Mouse (Mus musculus) kidney, postnatal 14 days (tissue): ENCODE measurements around the gene Tmem160.
A peak's percentile ranks its signal among the peaks of the same experiment; 100 is the strongest.

ENCODE experiments used
- DNase-seq: peaks from one replicate; pipeline ENCODE4 v3.0.0; 2022; ENCODE audit warnings: mixed read lengths

The Tmem160 gene

DNA sequence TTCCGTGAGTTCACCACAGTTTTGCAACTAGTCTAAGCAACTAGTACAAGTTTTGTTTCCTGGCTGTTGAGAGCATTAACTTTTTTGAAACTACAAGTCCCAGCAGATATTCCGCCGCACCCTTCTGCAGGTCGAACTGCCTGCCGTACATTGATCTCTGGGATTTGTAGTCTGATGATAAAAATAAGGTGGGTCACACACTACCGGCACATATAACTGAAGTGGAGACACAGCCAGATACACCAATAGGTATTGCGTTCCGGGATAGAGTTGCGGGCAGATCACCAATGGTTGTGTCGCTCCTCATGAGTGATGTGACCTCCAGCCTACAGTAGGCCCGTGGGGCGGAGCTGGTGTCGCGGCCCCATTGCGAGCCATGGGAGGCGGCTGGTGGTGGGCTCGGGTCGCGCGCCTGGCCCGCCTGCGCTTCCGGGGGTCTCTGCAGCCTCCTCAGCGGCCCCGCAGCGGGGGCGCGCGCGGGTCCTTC lies at the start of gene Tmem160:
Tmem160 (plus strand) TSS at position 193 of the 487 bp plus-strand sequence.
- DNase-seq = peak; percentile 94

DNA sequence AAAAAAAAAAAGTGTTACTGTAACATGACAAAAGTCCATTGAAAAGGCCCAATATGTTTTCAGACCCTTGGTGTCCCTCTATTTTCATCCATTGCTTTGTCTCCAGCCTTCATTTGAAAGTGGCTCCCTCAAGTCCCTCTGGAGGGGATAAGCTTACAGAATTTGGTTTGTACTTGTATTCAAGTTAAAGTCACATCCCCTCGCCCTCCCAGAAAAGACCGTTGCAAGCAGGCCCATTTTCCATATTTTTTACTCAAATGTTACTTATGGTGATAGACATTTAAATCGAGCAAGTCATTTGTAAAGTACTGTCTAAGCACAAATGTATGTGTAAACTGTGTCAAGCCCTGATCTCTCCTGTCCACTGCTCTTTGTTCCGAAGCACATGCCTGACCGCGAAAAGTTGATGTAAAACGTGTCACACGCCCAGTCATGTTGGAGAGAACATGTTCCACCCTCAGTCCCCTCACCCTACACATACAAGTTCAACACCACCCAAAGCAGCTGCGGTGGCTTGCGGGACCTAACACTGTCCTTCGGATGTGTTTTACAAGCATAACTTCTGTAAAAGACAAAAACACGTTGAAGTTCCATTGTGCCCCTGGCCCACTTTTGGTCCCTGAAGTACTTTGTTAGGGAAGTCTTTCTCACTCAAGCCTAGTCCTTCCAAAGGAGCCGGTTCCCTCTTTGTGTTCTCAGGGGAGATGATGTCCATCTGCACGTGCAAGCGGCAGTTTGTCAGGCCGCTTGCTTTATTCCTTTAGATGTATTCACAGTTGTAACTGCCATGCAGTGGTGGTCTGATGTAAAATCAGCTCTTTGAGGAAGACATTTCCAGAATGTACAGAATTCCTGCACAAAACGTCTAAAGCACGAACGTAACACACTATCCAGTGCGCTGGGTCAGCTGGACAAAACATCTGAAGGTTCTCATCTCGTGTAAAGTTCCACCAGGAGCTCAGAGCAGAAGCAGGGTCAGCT lies 49.3 kb upstream of the Tmem160 start:
- DNase-seq = no peak

GRCm38 (mm10) chr7:16404315-16405072 lies 48.1 kb upstream of the Tmem160 start:
- DNase-seq = no peak

GRCm38 (mm10) chr7:16405073-16405455 lies 47.5 kb upstream of the Tmem160 start:
- DNase-seq = peak; percentile 66

GRCm38 (mm10) chr7:16405516-16406351 lies 46.8 kb upstream of the Tmem160 start:
- peak; percentile 80 for DNase-seq

- no peak for DNase-seq
These were observed 45.6 kb upstream of the Tmem160 start for GRCm38 (mm10) chr7:16406978-16407377.

GRCm38 (mm10) chr7:16411100-16411499 lies 41.5 kb upstream of the Tmem160 start:
- no peak for DNase-seq

GRCm38 (mm10) chr7:16412220-16412896 lies 40.2 kb upstream of the Tmem160 start:
- no peak for DNase-seq

GRCm38 (mm10) chr7:16412930-16413329 lies 39.6 kb upstream of the Tmem160 start:
- no peak for DNase-seq

DNA sequence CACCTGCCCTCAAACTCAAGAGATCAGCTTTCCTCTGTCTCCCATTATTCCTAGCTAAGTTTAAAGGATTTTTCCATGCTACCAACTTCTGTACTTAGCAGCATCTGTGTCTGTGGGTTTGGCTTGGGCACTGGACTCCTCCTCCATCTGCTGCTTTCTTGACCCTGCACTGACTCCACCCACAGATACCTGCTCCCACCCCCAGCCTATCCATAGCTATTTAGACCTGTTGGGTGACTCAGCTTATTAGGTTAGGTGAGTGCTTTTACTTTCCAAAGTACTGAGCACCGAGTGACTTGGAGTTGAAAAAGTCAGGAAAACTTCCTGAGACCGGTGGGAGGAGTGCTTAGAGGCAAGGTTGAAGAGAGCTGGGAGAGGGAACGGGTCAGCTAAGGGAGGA lies 37.2 kb upstream of the Tmem160 start:
- peak; percentile 49 for DNase-seq

DNA sequence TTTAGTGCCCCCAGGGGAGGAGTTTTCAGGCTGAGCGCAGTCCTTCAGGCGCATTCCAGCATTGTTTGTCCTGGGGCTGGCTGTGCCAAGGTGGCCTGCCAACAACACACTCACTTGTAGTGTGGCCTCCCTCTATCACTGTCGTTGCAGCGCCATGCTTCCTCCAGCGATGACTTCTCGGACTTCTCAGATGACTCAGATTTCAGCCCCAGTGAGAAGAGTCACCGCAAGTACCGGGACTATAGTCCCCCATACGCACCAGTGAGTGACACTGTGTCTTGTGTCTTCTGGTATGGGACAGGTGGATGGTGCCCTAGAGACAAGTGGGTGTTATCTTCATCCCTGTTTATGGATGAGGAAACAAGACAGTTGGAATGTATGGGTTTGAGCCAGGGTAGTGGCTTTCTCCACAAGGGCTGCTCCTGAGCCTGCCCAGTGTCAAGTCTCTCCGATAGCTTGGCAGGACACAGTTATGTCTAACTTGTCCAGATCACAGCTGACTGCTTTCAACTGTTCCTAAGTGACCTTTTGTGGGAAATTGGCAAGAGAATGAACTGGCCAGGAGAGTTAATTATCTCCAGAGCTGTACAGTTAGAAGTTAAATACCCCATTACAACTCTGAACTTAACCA lies 35.3 kb upstream of the Tmem160 start:
- peak; percentile 80 for DNase-seq

DNA sequence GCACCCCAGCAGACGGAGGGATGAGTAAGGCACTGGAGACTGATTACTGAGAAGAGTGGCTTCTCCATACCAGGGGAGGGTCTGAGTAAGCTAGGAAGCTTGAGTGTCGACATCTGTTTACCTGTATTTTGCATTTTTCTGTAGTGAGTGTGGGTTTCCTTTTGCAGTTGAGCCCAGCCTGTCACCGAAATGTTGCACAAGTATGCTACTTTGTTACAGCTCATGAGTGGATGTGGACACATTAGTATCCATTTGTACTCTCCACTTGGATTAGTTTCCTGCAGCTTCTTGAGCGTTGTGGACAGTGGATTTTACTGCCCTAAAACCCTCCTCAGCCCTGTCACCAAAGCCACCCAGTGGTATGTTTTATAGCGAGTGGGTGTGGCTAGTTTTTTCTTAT lies 33.9 kb upstream of the Tmem160 start:
- no peak for DNase-seq

DNA sequence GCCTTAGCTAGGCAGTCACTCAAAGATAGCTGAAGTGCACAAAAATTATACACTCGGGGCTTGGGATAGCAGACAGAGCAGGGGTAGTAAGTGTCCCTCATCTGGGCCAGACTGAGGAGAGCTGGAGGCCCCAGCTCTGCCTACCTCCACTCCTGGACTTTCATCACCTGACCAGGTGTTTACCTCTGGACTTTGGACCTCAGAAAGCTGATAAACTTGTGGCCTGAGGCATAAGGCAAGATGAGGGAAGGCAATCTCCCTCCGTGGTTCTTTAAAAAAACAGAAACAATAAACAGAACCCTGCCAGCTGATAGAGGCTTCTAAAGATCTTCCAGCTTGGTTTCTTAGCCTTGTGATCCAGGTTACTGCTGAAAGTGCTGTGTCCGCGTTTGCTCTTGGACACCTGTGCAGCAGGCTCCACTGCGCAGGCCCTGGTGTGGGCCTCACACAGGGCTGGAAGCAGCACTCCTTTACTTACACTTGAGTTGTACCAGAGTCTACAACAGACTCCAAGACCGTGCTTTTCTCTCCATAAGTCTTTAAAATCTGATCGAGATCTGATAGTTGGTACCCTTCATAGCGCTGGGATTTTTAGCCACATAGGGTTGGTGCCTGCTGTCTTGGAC lies 32.0 kb upstream of the Tmem160 start:
- DNase-seq = no peak

DNA sequence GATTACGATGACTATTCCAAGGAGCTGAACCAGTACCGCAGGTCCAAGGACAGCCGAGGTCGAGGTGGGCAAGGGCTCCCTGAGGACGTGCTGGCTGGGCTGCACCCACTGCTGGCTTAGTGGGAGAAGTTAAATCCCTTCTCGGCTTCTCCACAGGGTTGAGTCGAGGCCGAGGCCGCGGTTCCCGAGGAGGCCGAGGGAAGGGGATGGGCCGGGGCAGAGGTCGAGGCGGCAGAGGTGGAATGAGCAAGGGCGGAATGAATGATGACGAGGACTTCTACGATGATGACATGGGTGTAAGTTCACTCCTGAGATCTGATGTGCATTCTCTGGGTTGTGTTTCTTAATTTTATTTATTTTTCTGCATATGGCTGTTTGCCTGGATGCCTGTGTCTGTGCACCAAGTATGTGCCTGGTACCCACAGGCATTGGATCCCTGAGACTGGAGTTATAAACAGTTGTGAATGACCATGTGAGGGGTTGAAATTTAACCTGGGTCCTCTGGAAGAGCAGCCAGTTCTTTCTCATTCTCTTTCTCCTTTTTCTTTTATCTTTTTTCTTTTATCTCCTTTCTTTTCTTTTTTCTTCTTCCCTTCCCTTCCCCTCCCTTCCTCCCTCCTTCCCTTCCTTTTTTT lies 30.2 kb upstream of the Tmem160 start:
- DNase-seq = no peak

DNA sequence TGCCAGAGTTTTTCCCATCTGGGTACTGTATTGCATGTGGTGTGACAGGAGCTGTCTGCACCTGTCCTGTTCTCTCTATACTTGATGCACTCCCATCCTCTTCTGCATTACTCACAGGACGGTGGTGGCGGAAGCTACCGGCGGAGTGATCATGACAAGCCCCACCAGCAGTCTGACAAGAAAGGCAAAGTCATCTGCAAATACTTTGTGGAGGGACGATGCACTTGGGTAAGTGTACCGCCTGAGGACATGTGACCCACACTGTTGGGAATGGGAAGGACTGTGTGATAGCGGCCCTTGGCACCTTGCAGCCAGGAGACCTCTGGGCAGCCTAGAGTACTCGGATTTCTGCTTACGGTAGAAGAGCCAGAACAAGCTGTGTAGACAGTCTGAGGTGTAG lies 28.8 kb upstream of the Tmem160 start:
- DNase-seq = no peak

DNA sequence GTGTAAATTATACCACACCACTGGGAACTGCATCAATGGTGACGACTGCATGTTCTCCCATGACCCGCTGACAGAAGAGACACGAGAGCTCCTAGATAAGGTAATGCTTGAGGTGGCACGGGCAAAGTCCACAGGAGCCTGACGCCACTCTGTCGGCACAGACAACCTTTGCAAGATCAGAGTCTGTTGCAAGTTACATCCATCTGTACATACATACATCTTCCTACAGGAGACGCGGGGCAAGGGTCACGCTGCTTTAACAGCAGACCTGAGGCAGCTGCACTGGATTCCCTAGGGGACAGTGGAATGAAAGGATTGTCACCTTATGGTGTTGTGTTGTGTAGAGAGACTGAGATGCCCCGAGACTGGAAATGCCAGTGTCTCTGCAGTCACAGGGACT lies 26.9 kb upstream of the Tmem160 start:
- no peak for DNase-seq

DNA sequence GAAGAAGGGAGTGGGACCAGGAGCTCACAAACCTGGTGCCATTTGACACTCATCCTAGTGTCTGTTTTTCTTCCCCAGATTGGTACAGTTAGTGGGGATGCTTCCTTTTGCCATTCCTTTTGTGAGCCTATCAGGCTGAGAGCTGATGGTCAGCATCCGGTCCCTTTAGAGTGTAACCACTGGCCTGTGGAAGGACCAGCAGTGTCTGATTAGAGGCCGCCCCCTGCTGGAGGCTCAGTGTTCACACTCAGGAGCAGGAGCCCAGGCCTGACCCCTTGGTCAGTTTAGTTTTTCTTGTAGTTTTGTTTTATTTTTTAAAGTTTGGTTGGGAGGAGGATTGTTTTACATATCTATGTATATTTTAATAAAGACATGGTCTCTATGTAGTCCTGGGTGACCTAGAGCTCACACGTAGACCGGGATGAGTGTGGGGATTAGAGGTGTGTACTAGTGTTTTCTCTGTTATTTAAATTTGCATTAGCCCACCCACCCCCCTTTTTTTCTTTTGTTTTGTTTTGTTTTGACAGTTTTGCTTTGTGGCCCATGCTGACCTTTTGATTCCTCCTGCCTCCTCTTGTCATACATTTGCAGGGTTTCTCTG lies 26.4 kb upstream of the Tmem160 start:
- peak; percentile 89 for DNase-seq

DNA sequence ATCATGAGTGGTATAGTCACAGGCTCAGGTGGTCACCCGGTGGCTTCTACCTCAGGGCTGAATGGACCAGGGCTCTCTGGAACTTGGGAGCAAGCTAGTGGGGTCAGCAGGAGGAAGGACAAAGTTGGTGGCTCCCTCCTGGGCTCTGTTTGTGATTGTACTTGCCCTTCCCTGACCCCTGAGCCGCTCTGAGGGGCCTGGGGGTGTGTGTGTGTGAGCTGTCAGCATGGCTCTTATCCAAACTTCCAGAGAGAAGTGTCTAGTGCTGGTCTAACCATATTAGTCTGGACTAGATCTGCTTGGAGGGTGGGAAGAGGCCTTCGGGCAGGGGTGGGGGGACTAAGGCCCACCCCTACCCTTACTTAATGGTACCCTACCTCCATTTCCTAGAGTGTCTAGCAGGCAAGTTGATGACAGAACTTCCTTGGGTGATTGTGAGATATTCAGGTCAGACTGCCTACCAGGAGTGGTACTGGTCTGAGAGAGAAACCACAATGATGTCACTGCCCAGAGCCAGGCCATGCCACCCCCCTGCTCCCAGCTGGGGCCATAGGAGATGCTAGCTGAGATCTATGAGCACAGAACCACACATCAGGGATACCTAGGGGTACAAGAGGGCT lies 19.1 kb upstream of the Tmem160 start:
- no peak for DNase-seq

DNA sequence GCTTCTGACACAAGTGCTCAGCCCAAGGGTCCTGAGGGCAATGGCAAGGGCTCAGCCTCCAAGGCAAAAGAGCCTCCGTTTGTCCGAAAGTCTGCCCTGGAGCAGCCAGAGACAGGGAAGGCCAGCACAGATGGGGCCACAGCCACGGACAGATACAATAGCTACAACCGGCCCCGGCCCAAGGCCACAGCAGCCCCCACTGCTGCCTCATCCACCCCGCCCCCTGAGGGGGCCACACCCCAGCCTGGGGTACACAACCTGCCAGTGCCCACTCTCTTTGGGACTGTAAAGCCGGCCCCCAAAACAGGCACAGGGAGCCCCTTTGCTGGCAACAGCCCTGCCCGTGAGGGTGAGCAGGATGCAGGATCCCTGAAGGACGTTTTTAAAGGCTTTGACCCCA lies 17.5 kb upstream of the Tmem160 start:
- no peak for DNase-seq

DNA sequence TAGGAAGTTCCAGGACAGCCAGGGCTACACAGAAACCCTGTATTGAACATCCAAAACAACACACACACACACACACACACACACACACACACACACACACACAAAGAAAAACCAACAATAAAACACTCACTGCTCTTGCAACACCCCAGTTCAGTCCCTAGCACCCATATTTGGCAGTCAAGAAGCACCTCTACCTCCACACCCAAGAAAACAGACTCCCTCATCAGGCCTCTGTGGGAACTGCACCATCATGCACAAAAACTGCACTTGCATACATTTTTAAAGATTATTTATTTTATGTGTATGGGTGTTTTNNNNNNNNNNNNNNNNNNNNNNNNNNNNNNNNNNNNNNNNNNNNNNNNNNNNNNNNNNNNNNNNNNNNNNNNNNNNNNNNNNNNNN lies 11.3 kb upstream of the Tmem160 start:
- DNase-seq = no peak
